In the genomic region with DNA sequence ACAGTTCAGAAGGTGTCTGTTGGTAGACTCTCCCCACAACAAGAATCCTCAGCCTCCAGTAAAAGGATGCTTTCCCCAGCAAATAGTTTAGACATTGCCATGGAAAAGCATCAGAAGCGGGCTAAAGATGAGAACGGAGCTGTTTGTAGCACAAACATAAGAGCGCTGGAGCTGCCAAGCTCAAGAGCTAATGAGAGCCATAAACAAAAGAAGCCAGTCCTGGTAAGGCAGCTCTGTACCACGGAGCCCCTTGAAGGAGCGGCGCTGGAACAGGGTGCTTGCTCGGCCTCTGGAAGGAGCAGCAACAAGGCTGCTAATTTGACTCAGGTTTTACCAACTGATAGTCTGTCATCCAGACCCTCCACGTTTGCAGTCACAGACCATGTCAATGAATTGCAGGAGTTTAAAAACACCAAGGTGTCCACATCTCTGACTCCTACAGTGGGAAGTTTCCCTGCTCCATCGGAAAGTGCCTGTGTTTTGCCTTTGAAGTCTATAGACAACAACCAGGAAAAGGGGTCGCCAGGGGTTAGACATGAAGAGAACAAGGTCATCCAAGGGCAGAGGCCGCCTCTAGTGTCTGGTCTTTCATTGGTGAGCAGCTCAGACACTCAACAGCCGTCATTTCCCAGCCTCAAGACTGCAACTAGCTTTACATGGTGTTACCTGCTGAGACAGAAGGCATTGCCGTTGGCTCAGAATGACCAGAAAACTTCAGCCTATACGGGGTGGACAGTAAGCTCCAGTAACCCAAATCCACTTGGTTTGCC, we compare ENCODE assay signal across 16 mouse cellular contexts.
A peak's percentile ranks its signal among the peaks of the same experiment; 100 is the strongest.
DNase-seq lines count a peak whose midpoint lies in the region; ATAC-seq and TF ChIP-seq lines count a peak whose summit lies in the region.
"Had no signal": no experiment of that assay in that cellular context is flagged by ENCODE, and none has a peak within 500 bp of the region (broad histone marks: within the 10 kb centered on the region; RNA-seq: fewer than 3 reads in every experiment).

No protein-coding gene starts in this region.

- TF ChIP-seq CTCF in layer of hippocampus, adult 2 months (conservative IDR thresholded peaks at IDR 0.05), result no peak
- TF ChIP-seq CTCF in gastrocnemius, adult 2 months (IDR thresholded peaks at IDR 0.05), result no peak

- intact Hi-C loops in gastrocnemius, adult 2 months (cut with DNase I), result no loop called here

- H3K4me3 ChIP-seq in layer of hippocampus, adult 2 months, result no peak overlapping the region
- no peak overlapping the region for H3K4me3 ChIP-seq in gastrocnemius, adult 2 months
- H3K4me3 ChIP-seq: stomach, embryonic 15.5 days had no signal

- H3K27ac ChIP-seq in layer of hippocampus, adult 2 months, result peak overlapping the region; percentile 28; the same call in 1 of the 2 replicates
- no peak overlapping the region for H3K27ac ChIP-seq in gastrocnemius, adult 2 months
- H3K27ac ChIP-seq: kidney, postnatal 0 days; macrophage; stomach, embryonic 15.5 days had no signal

- peak; percentile 25; the same call in 1 of the 2 replicates for ATAC-seq in frontal cortex, adult (ENCODE audit: low TSS enrichment)

- peak; percentile 28 for DNase-seq in embryo, embryonic 10.5 days (ENCODE audit: low spot score)
- DNase-seq in embryo, embryonic 9.5 days (ENCODE audit: extremely low spot score), result no peak
- DNase-seq in frontal cortex, postnatal 14 days (ENCODE audit: low spot score in 2 of 2), result no peak
- no peak for DNase-seq in layer of hippocampus, adult 2 months (ENCODE audit: low spot score in 2 of 2)
- DNase-seq in layer of hippocampus, adult 9-11 months, result no peak
- peak; percentile 20 for DNase-seq in ZHBTc4 (ENCODE audit: low read depth, low spot score)
- no peak for DNase-seq in gastrocnemius, adult 2 months
- DNase-seq: cerebellum, adult 11 months; cerebellum, adult 9-11 months; gastrocnemius, postnatal 36 days; kidney, adult 2 months; thymus, postnatal 25 days had no signal

Comparison
In these comparisons a context has a peak if more than half of its experiments do, and no peak if none do; other contexts are left out.
1. DNase-seq: peak in embryo, embryonic 10.5 days (single experiment) and ZHBTc4 (single experiment); none in embryo, embryonic 9.5 days (single experiment), frontal cortex, postnatal 14 days (0 of 2), layer of hippocampus, adult 2 months (0 of 2), layer of hippocampus, adult 9-11 months (single experiment) and gastrocnemius, adult 2 months (single experiment).